Mouse (Mus musculus) stomach, embryonic 15.5 days (tissue): ENCODE measurements around the gene Chit1. TPM values are rescaled to one million over a fixed set of nuclear protein-coding genes. Genes with fewer than 3 reads are reported as not detected.

Experiments used
- ATAC-seq: fragments of 200-750 bp; cut with Nextera tagmentation; 2 replicates; pipeline ENCODE4 v1.8.0; 2017; ENCODE audit warnings: low read depth, moderate number of reproducible peaks, moderate TSS enrichment; ENCODE audit not compliant: insufficient read depth, low FRiP score
- H3K27ac ChIP-seq: fragments of 300-500 bp; sonication (generic); 2 replicates; pipeline ENCODE4 v1.5.1; 2015; ENCODE audit warnings: mild to moderate bottlenecking, inconsistent platforms
- H3K27me3 ChIP-seq: fragments of 300-500 bp; sonication (generic); replicated peaks from 2 replicates; pipeline ENCODE4 v1.6.1; 2015; ENCODE audit warnings: inconsistent platforms
- H3K36me3 ChIP-seq: fragments of 300-500 bp; sonication (generic); 2 replicates; pipeline ENCODE4 v1.6.1; 2015; ENCODE audit warnings: inconsistent platforms
- H3K4me1 ChIP-seq: fragments of 300-500 bp; sonication (generic); 2 replicates; pipeline ENCODE4 v1.6.1; 2015; ENCODE audit warnings: inconsistent platforms
- H3K4me2 ChIP-seq: fragments of 300-500 bp; sonication (generic); 2 replicates; pipeline ENCODE4 v1.6.1; 2015; ENCODE audit warnings: mild to moderate bottlenecking, inconsistent platforms
- H3K4me3 ChIP-seq: fragments of 300-500 bp; sonication (generic); replicated peaks from 2 replicates; pipeline ENCODE4 v1.5.1; 2015; ENCODE audit warnings: inconsistent platforms
- H3K9ac ChIP-seq: fragments of 300-500 bp; sonication (generic); 2 replicates; pipeline ENCODE4 v1.6.1; 2015; ENCODE audit warnings: inconsistent platforms
- H3K9me3 ChIP-seq: fragments of 300-500 bp; sonication (generic); 2 replicates; pipeline ENCODE4 v1.6.1; 2016; ENCODE audit warnings: inconsistent platforms
- WGBS: fragments of 180-500 bp; shearing (Covaris S2); methylation state at CpG from one replicate; pipeline ENCODE4 v1.1.7; 2015; 5-methylcytosine and 5-hydroxymethylcytosine counted together
- polyA plus RNA-seq: library from polyadenylated mRNA; unstranded; fragments of >200 nt; fragmentation: Nextera tagmentation; extraction: Ambion mirVana; gene quantifications from 2 replicates; pipeline ENCODE4 v1.2.1, GENCODE M21; 2015

The Chit1 gene
- polyA plus RNA-seq, 1 experiment from 2014 or later = 1.1 TPM

GRCm38 (mm10) chr1:134101593-134101992 is 9.4 kb upstream of the Chit1 start:
- no peak overlapping the region for H3K4me3 ChIP-seq
- H3K27me3 ChIP-seq = no peaks in the 10 kb centered on the region
- 73% methylated on average over 3 of the region's 3 CpGs for WGBS
- H3K36me3 ChIP-seq = no peaks in the 10 kb centered on the region
- H3K27ac ChIP-seq = no peak overlapping the region
- ATAC-seq = no peak
- no peak overlapping the region for H3K4me2 ChIP-seq
- H3K9ac ChIP-seq = no peak overlapping the region
- H3K4me1 ChIP-seq = peaks cover 35% of the 10 kb centered on the region
- no peaks in the 10 kb centered on the region for H3K9me3 ChIP-seq

GRCm38 (mm10) chr1:134103861-134104260 is 7.2 kb upstream of the Chit1 start:
- Histone ChIP-seq H3K4me3 (no peak overlapping the region), H3K9me3 (no peaks in the 10 kb centered on the region), H3K4me1 (peaks cover 13% of the 10 kb centered on the region), H3K27ac (peak overlapping the region; percentile 31; the same call in 1 of the 2 replicates), H3K4me2 (no peak overlapping the region), H3K9ac (no peak overlapping the region), H3K36me3 (no peaks in the 10 kb centered on the region), H3K27me3 (no peaks in the 10 kb centered on the region)
- WGBS = 62% methylated on average over 5 of the region's 5 CpGs
- ATAC-seq = no peak

DNA sequence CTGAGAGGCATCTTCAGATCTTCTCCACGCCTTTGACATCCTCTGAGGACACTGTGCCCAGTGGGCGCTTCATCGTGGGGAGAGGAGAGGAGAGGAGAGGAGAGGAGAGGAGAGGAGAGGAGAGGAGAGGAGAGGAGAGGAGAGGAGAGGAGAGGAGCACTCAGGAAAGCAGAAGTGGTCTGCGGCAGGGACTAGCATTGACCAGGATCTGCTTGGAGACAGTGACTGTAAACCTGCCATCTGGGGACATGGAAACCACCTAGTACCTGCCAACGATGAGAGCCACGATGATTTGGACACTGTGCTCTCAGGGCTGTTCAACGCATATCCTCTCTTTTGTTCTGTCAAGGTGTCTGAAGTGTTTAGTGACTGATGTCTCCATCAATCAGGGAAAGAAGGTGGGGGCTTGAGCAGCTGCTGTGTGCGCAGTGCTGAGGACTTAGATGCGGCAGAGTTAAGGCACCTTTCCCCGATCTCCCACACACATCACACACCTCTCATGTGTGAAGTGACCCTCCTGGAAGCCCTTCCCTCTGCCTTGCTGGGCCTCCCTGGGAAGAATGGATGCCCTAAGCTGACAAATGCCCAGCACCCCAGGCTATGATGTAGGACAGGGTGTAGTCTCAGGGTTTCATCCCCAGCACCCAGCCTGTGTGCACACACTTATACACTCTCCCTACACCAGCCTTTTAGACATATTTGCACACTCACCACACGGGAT is 5.8 kb upstream of the Chit1 start:
- Histone ChIP-seq H3K4me2 (no peak overlapping the region), H3K27me3 (no peaks in the 10 kb centered on the region), H3K9me3 (no peaks in the 10 kb centered on the region), H3K27ac (peak overlapping the region; percentile 45; the same call in 1 of the 2 replicates), H3K4me1 (peaks cover 5% of the 10 kb centered on the region; the same call in 1 of the 2 replicates), H3K4me3 (no peak overlapping the region), H3K9ac (no peak overlapping the region), H3K36me3 (no peaks in the 10 kb centered on the region)
- no peak for ATAC-seq
- WGBS = 66% methylated on average over 11 of the region's 11 CpGs

GRCm38 (mm10) chr1:134105764-134106430 is 5.1 kb upstream of the Chit1 start:
- H3K36me3 ChIP-seq = no peaks in the 10 kb centered on the region
- WGBS = 44% methylated on average over 3 of the region's 3 CpGs
- H3K27ac ChIP-seq = peak overlapping the region; percentile 45; the same call in 1 of the 2 replicates
- 0 out of 2 replicates have a peak, but pooled peaks cover 5% of the 10 kb centered on the region for H3K4me1 ChIP-seq
- no peak for ATAC-seq
- no peak overlapping the region for H3K4me3 ChIP-seq
- no peaks in the 10 kb centered on the region for H3K9me3 ChIP-seq
- no peak overlapping the region for H3K9ac ChIP-seq
- H3K4me2 ChIP-seq = no peak overlapping the region
- no peaks in the 10 kb centered on the region for H3K27me3 ChIP-seq

- Histone ChIP-seq H3K27me3 (no peaks in the 10 kb centered on the region), H3K4me3 (no peak overlapping the region), H3K4me2 (no peak overlapping the region), H3K36me3 (no peaks in the 10 kb centered on the region), H3K27ac (peak overlapping the region; percentile 41; the same call in 1 of the 2 replicates), H3K9ac (no peak overlapping the region), H3K9me3 (no peaks in the 10 kb centered on the region), H3K4me1 (0 out of 2 replicates have a peak, but pooled peaks cover 5% of the 10 kb centered on the region)
- 5% methylated on average over 5 of the region's 5 CpGs for WGBS
- peak; percentile 72; the same call in 1 of the 2 replicates for ATAC-seq
Measured at GRCm38 (mm10) chr1:134106719-134107118, 4.3 kb upstream of the Chit1 start.

DNA sequence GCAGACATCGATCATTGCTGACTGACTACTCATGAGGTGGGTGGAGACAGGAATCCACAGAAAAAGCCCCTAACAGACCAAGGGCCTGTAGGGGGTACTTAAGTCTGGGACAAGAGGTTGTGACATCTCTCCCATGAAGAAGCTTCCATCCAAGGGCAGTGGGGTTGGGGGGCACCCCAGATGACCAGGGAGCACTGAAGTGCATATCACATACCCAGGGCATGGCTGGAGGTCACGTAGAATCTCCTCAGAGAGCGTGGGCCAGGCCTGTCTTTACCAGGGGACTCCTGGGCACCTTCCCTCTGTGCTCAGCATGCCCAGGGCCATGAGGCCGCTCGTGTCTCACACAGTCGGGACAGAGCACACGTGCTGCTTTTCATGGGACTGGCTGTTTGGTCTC is 3.3 kb upstream of the Chit1 start:
- Histone ChIP-seq H3K4me3 (no peak overlapping the region), H3K27me3 (no peaks in the 10 kb centered on the region), H3K9me3 (no peaks in the 10 kb centered on the region), H3K9ac (no peak overlapping the region), H3K27ac (no peak overlapping the region), H3K4me2 (no peak overlapping the region), H3K4me1 (0 out of 2 replicates have a peak, but pooled peaks cover 5% of the 10 kb centered on the region), H3K36me3 (no peaks in the 10 kb centered on the region)
- no peak for ATAC-seq
- 88% methylated on average over 7 of the region's 7 CpGs for WGBS

- Histone ChIP-seq H3K36me3 (no peaks in the 10 kb centered on the region), H3K4me2 (no peak overlapping the region), H3K4me1 (0 out of 2 replicates have a peak, but pooled peaks cover 5% of the 10 kb centered on the region), H3K9me3 (no peaks in the 10 kb centered on the region), H3K27ac (no peak overlapping the region), H3K27me3 (no peaks in the 10 kb centered on the region), H3K4me3 (no peak overlapping the region), H3K9ac (no peak overlapping the region)
- 88% methylated on average over 3 of the region's 3 CpGs for WGBS
- ATAC-seq = no peak; the same call in 1 of the 2 replicates
Measured at GRCm38 (mm10) chr1:134110015-134110414, 1.0 kb upstream of the Chit1 start.

DNA sequence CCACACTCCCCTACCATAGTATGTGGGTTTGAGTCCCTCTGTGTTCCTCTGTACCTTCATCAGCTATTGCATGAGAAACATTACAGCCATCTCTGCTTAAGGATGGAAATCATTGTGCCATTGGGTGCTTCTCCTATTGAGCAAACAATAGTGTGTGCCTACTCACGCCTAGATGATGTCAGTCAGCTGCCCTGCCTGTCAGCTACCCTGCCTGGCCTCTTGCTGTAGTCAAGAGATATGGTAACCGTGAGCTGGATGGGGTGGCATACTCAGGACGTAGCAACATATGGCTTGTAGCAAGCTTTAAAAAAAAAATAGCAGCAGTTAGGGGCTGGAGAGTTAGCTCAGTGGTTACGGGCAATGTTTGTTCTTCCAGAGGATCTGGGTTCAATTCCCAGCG is 593 bp upstream of the Chit1 start:
- ATAC-seq = peak; percentile 60; the same call in 1 of the 2 replicates
- no peak overlapping the region for H3K9ac ChIP-seq
- WGBS = 74% methylated on average over 5 of the region's 5 CpGs
- no peaks in the 10 kb centered on the region for H3K27me3 ChIP-seq
- H3K36me3 ChIP-seq = no peaks in the 10 kb centered on the region
- 0 out of 2 replicates have a peak, but pooled peaks cover 5% of the 10 kb centered on the region for H3K4me1 ChIP-seq
- no peak overlapping the region for H3K27ac ChIP-seq
- H3K4me2 ChIP-seq = no peak overlapping the region
- no peak overlapping the region for H3K4me3 ChIP-seq
- H3K9me3 ChIP-seq = no peaks in the 10 kb centered on the region

DNA sequence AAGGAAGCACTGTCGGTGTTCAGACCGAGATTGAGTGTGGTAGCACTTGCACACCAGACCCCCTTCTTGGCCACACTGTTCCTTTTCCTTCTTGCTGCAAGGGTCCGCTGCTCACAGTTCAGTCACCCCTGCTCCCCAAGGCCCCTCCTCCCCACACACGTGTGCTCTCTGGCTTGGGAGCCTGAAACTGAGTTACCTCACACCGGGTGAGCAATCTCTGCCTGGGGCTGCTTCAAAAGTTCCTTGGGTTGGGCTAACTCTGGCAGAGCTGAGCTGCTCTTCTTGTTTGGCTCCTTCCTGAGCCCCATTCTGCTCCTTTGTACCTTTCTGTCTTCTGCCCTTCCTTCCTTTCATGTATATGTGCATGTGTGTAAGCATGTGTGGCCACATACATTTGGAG is 2.5 kb downstream of the Chit1 start:
- Histone ChIP-seq H3K27ac (peak overlapping the region; percentile 33; the same call in 1 of the 2 replicates), H3K36me3 (no peaks in the 10 kb centered on the region), H3K4me1 (no peaks in the 10 kb centered on the region), H3K4me3 (no peak overlapping the region), H3K27me3 (no peaks in the 10 kb centered on the region), H3K9me3 (no peaks in the 10 kb centered on the region), H3K9ac (no peak overlapping the region), H3K4me2 (no peak overlapping the region)
- ATAC-seq = no peak
- WGBS = 64% methylated on average over 5 of the region's 5 CpGs

GRCm38 (mm10) chr1:134114018-134114417 is 3.0 kb downstream of the Chit1 start:
- no peak overlapping the region for H3K4me3 ChIP-seq
- H3K4me1 ChIP-seq = no peaks in the 10 kb centered on the region
- 68% methylated on average over 7 of the region's 7 CpGs for WGBS
- no peak for ATAC-seq
- no peak overlapping the region for H3K4me2 ChIP-seq
- H3K27ac ChIP-seq = no peak overlapping the region; the same call in 1 of the 2 replicates
- H3K27me3 ChIP-seq = no peaks in the 10 kb centered on the region
- no peak overlapping the region for H3K9ac ChIP-seq
- H3K36me3 ChIP-seq = no peaks in the 10 kb centered on the region
- no peaks in the 10 kb centered on the region for H3K9me3 ChIP-seq

DNA sequence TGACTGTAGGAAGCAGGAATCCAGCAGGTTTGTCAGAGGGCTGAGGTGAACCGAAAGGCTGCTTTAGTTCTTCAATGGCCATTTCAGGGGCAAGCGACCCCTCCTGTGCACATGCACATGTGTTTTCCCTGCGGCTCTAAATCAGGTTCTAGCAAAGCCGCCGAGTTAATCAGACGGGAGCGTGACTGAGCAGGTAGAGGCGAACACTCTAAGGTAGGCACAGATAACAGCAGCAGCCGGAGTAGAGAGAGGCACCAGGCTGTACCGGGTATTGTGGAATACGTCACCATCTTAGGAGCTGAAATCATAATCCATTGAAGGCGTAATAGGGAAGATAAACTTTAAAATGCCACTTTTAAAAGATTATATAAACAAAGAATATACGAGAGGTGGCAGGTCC is 3.7 kb downstream of the Chit1 start:
- no peak overlapping the region for H3K4me2 ChIP-seq
- WGBS = 67% methylated on average over 13 of the region's 13 CpGs
- no peaks in the 10 kb centered on the region for H3K36me3 ChIP-seq
- no peaks in the 10 kb centered on the region for H3K27me3 ChIP-seq
- H3K4me3 ChIP-seq = no peak overlapping the region
- H3K4me1 ChIP-seq = no peaks in the 10 kb centered on the region
- H3K27ac ChIP-seq = peak overlapping the region; percentile 17; the same call in 1 of the 2 replicates
- H3K9me3 ChIP-seq = no peaks in the 10 kb centered on the region
- ATAC-seq = no peak
- no peak overlapping the region for H3K9ac ChIP-seq

- Histone ChIP-seq H3K4me3 (no peak overlapping the region), H3K9ac (no peak overlapping the region), H3K9me3 (no peaks in the 10 kb centered on the region), H3K36me3 (no peaks in the 10 kb centered on the region), H3K27me3 (no peaks in the 10 kb centered on the region), H3K27ac (no peak overlapping the region), H3K4me2 (no peak overlapping the region), H3K4me1 (no peaks in the 10 kb centered on the region)
- ATAC-seq = no peak
- 57% methylated on average over 8 of the region's 8 CpGs for WGBS
Measured at GRCm38 (mm10) chr1:134115424-134115823, 4.4 kb downstream of the Chit1 start.
